Mouse (Mus musculus) embryonic fibroblast, embryonic 13.5 days (primary cell): ENCODE data around the gene Zfp668.

Experiments
- CTCF ChIP-seq: IDR thresholded peaks from 2 replicates; pipeline ENCODE4 v1.5.1; 2011; ENCODE audit warnings: mild to moderate bottlenecking, control low read depth, low read length, moderate library complexity, borderline replicate concordance; ENCODE audit not compliant: insufficient read depth
- POLR2A ChIP-seq: IDR thresholded peaks from 2 replicates; pipeline ENCODE4 v1.6.1; 2011; ENCODE audit warnings: low read depth, mild to moderate bottlenecking, control low read depth, low read length, moderate library complexity

GRCm38 (mm10) chr7:127841340-127842000 is 35.2 kb downstream of the Zfp668 start:
- TF ChIP-seq CTCF (no peak), POLR2A (peak; percentile 84)
